In genomic region chr13:59453045-59453444, GRCm38 (mm10) we compare ENCODE assay signal across 9 mouse cellular contexts.
DNase-seq lines count a peak whose midpoint lies in the region; ATAC-seq and TF ChIP-seq lines count a peak whose summit lies in the region.
"Had no signal": no experiment of that assay in that cellular context is flagged by ENCODE, and none has a peak within 500 bp of the region (broad histone marks: within the 10 kb centered on the region; RNA-seq: fewer than 3 reads in every experiment).

No protein-coding gene starts in this region.

- H3K36me3 ChIP-seq in forebrain, embryonic 10.5 days (replicated peaks): 0 out of 2 replicates have a peak, but pooled peaks cover 3% of the 10 kb centered on the region
- H3K36me3 ChIP-seq in forebrain, embryonic 16.5 days (ENCODE audit: control insufficient read depth, insufficient read depth): peaks cover 7% of the 10 kb centered on the region

- CTCF ChIA-PET in Patski (lab: Charles Lee): no interaction called here

- H3K4me1 ChIP-seq in forebrain, embryonic 10.5 days: peaks cover 25% of the 10 kb centered on the region
- H3K4me1 ChIP-seq in forebrain, embryonic 16.5 days (replicated peaks; ENCODE audit: control insufficient read depth, insufficient read depth, low read length): peaks cover 9% of the 10 kb centered on the region; the same call in 1 of the 2 replicates

- no peak overlapping the region for H3K9ac ChIP-seq in forebrain, embryonic 16.5 days (replicated peaks; ENCODE audit: low read depth, low read length)

- TF ChIP-seq CTCF in Patski (IDR thresholded peaks at IDR 0.05): no peak

- H3K27me3 ChIP-seq in forebrain, embryonic 10.5 days (ENCODE audit: poor library complexity, severe bottlenecking): no peaks in the 10 kb centered on the region
- H3K27me3 ChIP-seq in forebrain, embryonic 16.5 days (replicated peaks; ENCODE audit: control insufficient read depth, insufficient read depth, low read length): no peaks in the 10 kb centered on the region
- H3K27me3 ChIP-seq in Patski: no peaks in the 10 kb centered on the region
- H3K27me3 ChIP-seq: CH12.LX had no signal

- no peak for ATAC-seq in forebrain, embryonic 16.5 days
- ATAC-seq in Patski: peak; percentile 65

- POLR2A ChIA-PET in Patski (lab: Charles Lee): no interaction called here

- no peak overlapping the region for H3K4me2 ChIP-seq in forebrain, embryonic 16.5 days (ENCODE audit: low read length)

- WGBS in forebrain, embryonic 10.5 days: 52% methylated on average over 2 of the region's 2 CpGs
- 83% methylated on average over 2 of the region's 2 CpGs for WGBS in forebrain, embryonic 16.5 days

- no peak overlapping the region for H3K4me3 ChIP-seq in forebrain, embryonic 10.5 days
- no peak overlapping the region for H3K4me3 ChIP-seq in forebrain, embryonic 16.5 days (replicated peaks; ENCODE audit: low read length)

- H3K27ac ChIP-seq in forebrain, embryonic 10.5 days: peak overlapping the region; percentile 40; the same call in 1 of the 2 replicates
- H3K27ac ChIP-seq in forebrain, embryonic 16.5 days (ENCODE audit: low read length): no peak overlapping the region

- in situ Hi-C loops in Patski (cut with MboI; ENCODE audit: low pct_unique_long_range_greater_than_20kb): no loop called here

- H3K9me3 ChIP-seq in forebrain, embryonic 10.5 days: no peaks in the 10 kb centered on the region
- no peaks in the 10 kb centered on the region for H3K9me3 ChIP-seq in forebrain, embryonic 16.5 days (ENCODE audit: control insufficient read depth, low read length)

- peak; percentile 20 for DNase-seq in forebrain, embryonic 10.5 days (ENCODE audit: extremely low spot score, low spot score)
- no peak for DNase-seq in Patski (ENCODE audit: low read depth, low spot score)
- DNase-seq in hindlimb bud, embryonic 11.5 days (ENCODE audit: extremely low spot score, low read depth, low spot score): peak; percentile 33
- DNase-seq in lung, adult 18-20 months: peak; percentile 75 to 85
- no peak for DNase-seq in left cerebral cortex, adult 11 months (ENCODE audit: low spot score)
- DNase-seq in testis, postnatal 10 days (ENCODE audit: low spot score): no peak
- no peak for DNase-seq in layer of hippocampus, postnatal 14 days (ENCODE audit: low spot score in 2 of 2)

Comparison
In these comparisons a context has a peak if more than half of its experiments do, and no peak if none do; other contexts are left out.
1. DNase-seq: peak in forebrain, embryonic 10.5 days (single experiment), hindlimb bud, embryonic 11.5 days (single experiment) and lung, adult 18-20 months (2 of 2); none in Patski (single experiment), left cerebral cortex, adult 11 months (single experiment), testis, postnatal 10 days (single experiment) and layer of hippocampus, postnatal 14 days (0 of 2).